Mouse (Mus musculus) CH12.LX (cell line): Measurements from ENCODE around the gene Hnf1a. TPM values are rescaled to one million over a fixed set of nuclear protein-coding genes. Genes with fewer than 3 reads are reported as not detected.
A peak's percentile ranks its signal among the peaks of the same experiment; 100 is the strongest.

Experiments used
- DNase-seq: peaks from one replicate; pipeline ENCODE4 v3.0.0-alpha.2; 2013; ENCODE audit errors: extremely low read depth
- H3K27ac ChIP-seq: 2 replicates; pipeline ENCODE4 v1.5.1; 2012; ENCODE audit warnings: low read depth, mild to moderate bottlenecking, control low read depth, moderate library complexity; ENCODE audit not compliant: insufficient read depth
- H3K27me3 ChIP-seq: replicated peaks from 2 replicates; pipeline ENCODE3; 2012; ENCODE audit warnings: inconsistent platforms
- H3K36me3 ChIP-seq, 2 experiments: replicated peaks in 1 of 2; 2 replicates each; pipeline versions ENCODE3 to v1.6.1; 2012; ENCODE audit warnings: inconsistent platforms in 1 of 2, low read length in 1 of 2, mild to moderate bottlenecking in 1 of 2, mixed read lengths in 1 of 2, moderate library complexity in 1 of 2; ENCODE audit not compliant: control insufficient read depth in 1 of 2, insufficient read depth in 1 of 2
- H3K4me1 ChIP-seq, 2 experiments: 2 replicates each; pipeline ENCODE4 v1.6.1; 2012; ENCODE audit warnings: inconsistent platforms in 1 of 2, moderate library complexity in 1 of 2; ENCODE audit not compliant: insufficient read depth in 2 of 2, control insufficient read depth in 1 of 2
- H3K4me2 ChIP-seq: 2 replicates; pipeline ENCODE4 v1.6.1; 2012; ENCODE audit warnings: low read depth, mild to moderate bottlenecking, control low read depth; ENCODE audit not compliant: poor library complexity, insufficient read depth, severe bottlenecking
- H3K4me3 ChIP-seq, 3 experiments: fragments of 150-350 bp in 1 of 3; sonication (generic) in 1 of 3; replicated peaks in 1 of 3; 2 replicates each; pipeline versions ENCODE3 to v1.5.1; 2011 to 2012; ENCODE audit warnings: low read depth in 2 of 3, low read length in 2 of 3, mild to moderate bottlenecking in 2 of 3, moderate library complexity in 2 of 3, control low read depth in 1 of 3, improper control_type of control experiment in 1 of 3, inconsistent platforms in 1 of 3, mixed read lengths in 1 of 3; ENCODE audit not compliant: poor library complexity in 1 of 3
- H3K79me2 ChIP-seq: replicated peaks from 2 replicates; pipeline ENCODE4 v1.6.1; 2012; ENCODE audit warnings: mild to moderate bottlenecking, moderate library complexity; ENCODE audit not compliant: control insufficient read depth, poor library complexity, insufficient read depth, severe bottlenecking; ENCODE audit errors: extremely low read depth
- H3K9ac ChIP-seq: 2 replicates; pipeline ENCODE4 v1.6.1; 2012; ENCODE audit warnings: low read depth, mild to moderate bottlenecking, control low read depth, moderate library complexity; ENCODE audit not compliant: insufficient read depth
- H3K9me3 ChIP-seq: replicated peaks from 2 replicates; pipeline ENCODE3; 2012; ENCODE audit warnings: low read length, inconsistent platforms, mixed read lengths
- CHD2 ChIP-seq: IDR thresholded peaks from 2 replicates; pipeline ENCODE4 v1.6.1; 2011; ENCODE audit warnings: low read length, improper control_type of control experiment
- CTCF ChIP-seq, 2 experiments: IDR thresholded peaks in 1 of 2; conservative IDR thresholded peaks in 1 of 2; 2 replicates each; pipeline ENCODE4 v1.5.1; 2011 to 2012; ENCODE audit warnings: low read depth in 2 of 2, low read length in 2 of 2, improper control_type of control experiment in 1 of 2, inconsistent platforms in 1 of 2, mild to moderate bottlenecking in 1 of 2, moderate library complexity in 1 of 2
- EP300 ChIP-seq: IDR thresholded peaks from 2 replicates; pipeline ENCODE4 v1.6.1; 2011; ENCODE audit warnings: low read length, improper control_type of control experiment
- ETS1 ChIP-seq: conservative IDR thresholded peaks from 2 replicates; pipeline ENCODE4 v1.6.1; 2012; ENCODE audit warnings: low read depth, mild to moderate bottlenecking, inconsistent platforms, low read length, improper control_type of control experiment, moderate library complexity
- GABPA ChIP-seq: IDR thresholded peaks from 2 replicates; pipeline ENCODE4 v1.6.1; 2012; ENCODE audit warnings: low read depth, low read length, improper control_type of control experiment, inconsistent platforms; ENCODE audit not compliant: insufficient replicate concordance
- IRF4 ChIP-seq: IDR thresholded peaks from 2 replicates; pipeline ENCODE4 v1.6.1; 2014; ENCODE audit warnings: low read depth, mild to moderate bottlenecking, inconsistent platforms, low read length, improper control_type of control experiment
- JUN ChIP-seq: IDR thresholded peaks from 2 replicates; pipeline ENCODE4 v1.6.1; 2011; ENCODE audit warnings: low read depth, mild to moderate bottlenecking, low read length, improper control_type of control experiment, moderate library complexity; ENCODE audit not compliant: insufficient read depth
- KAT2A ChIP-seq: IDR thresholded peaks from 2 replicates; pipeline ENCODE4 v1.6.1; 2012; ENCODE audit warnings: low read length, improper control_type of control experiment, inconsistent platforms; ENCODE audit not compliant: insufficient replicate concordance
- MAZ ChIP-seq: IDR thresholded peaks from 2 replicates; pipeline ENCODE4 v1.6.1; 2012; ENCODE audit warnings: low read depth, mild to moderate bottlenecking, inconsistent platforms, low read length, improper control_type of control experiment, moderate library complexity
- MEF2A ChIP-seq: IDR thresholded peaks from 2 replicates; pipeline ENCODE4 v1.6.1; 2014; ENCODE audit warnings: low read depth, mild to moderate bottlenecking, inconsistent platforms, low read length, improper control_type of control experiment, borderline replicate concordance
- NELFE ChIP-seq: IDR thresholded peaks from 2 replicates; pipeline ENCODE4 v1.6.1; 2011; ENCODE audit warnings: low read depth, low read length, improper control_type of control experiment
- PAX5 ChIP-seq: IDR thresholded peaks from 2 replicates; pipeline ENCODE4 v1.6.1; 2012; ENCODE audit warnings: low read length, inconsistent platforms, mixed read lengths
- POLR2A ChIP-seq: IDR thresholded peaks from 2 replicates; pipeline ENCODE4 v1.6.1; 2011; ENCODE audit warnings: low read depth, mild to moderate bottlenecking, improper control_type of control experiment, low read length
- POLR2AphosphoS2 ChIP-seq: IDR thresholded peaks from 2 replicates; pipeline ENCODE4 v1.6.1; 2011; ENCODE audit warnings: low read depth, low read length, improper control_type of control experiment
- RAD21 ChIP-seq: IDR thresholded peaks from 2 replicates; pipeline ENCODE4 v1.6.1; 2011; ENCODE audit warnings: low read depth, mild to moderate bottlenecking, low read length, improper control_type of control experiment, moderate library complexity
- SMC3 ChIP-seq: IDR thresholded peaks from 2 replicates; pipeline ENCODE4 v1.6.1; 2011; ENCODE audit warnings: low read depth, low read length, improper control_type of control experiment
- TBP ChIP-seq: conservative IDR thresholded peaks from 2 replicates; pipeline ENCODE4 v1.6.1; 2011; ENCODE audit warnings: low read depth, low read length, improper control_type of control experiment
- USF1 ChIP-seq: IDR thresholded peaks from 2 replicates; pipeline ENCODE4 v1.6.1; 2014; ENCODE audit warnings: low read depth, mild to moderate bottlenecking, inconsistent platforms, low read length, improper control_type of control experiment
- ZC3H11A ChIP-seq: IDR thresholded peaks from 2 replicates; pipeline ENCODE4 v1.6.1; 2012; ENCODE audit warnings: low read depth, mild to moderate bottlenecking, inconsistent platforms, low read length, improper control_type of control experiment
- ZKSCAN1 ChIP-seq: IDR thresholded peaks from 2 replicates; pipeline ENCODE4 v1.6.1; 2012; ENCODE audit warnings: low read depth, inconsistent platforms, low read length, improper control_type of control experiment, borderline replicate concordance
- dilution Hi-C: fragments of 300-500 bp; cut with MboI; formaldehyde crosslinking; loops from 2 replicates; pipeline ENCODE4 v1.14.3; 2020; ENCODE audit warnings: low sequenced_read_pairs; ENCODE audit not compliant: extremely low pct_unique_long_range_greater_than_20kb, extremely low pct_ligation_motif_present
- in situ Hi-C: fragments of 300-500 bp; cut with MboI; formaldehyde crosslinking; loops from 3 replicates; pipeline ENCODE4 v1.14.3; 2019; ENCODE audit warnings: low sequenced_read_pairs, low pct_ligation_motif_present, low pct_unique_long_range_greater_than_20kb, mixed read lengths
- polyA plus RNA-seq: library from polyadenylated mRNA; unstranded; fragments of >175 nt; gene quantifications from 2 replicates; pipeline ENCODE4 v1.2.1, GENCODE M21; 2012; ENCODE audit warnings: low read depth; ENCODE audit not compliant: insufficient read length
- total RNA-seq, 2 experiments: library from RNA; depleted of rRNA; stranded (reverse); fragments of 300-350 nt in 1 of 2; fragments of >200 nt in 1 of 2; gene quantifications; 2 replicates each; pipeline ENCODE4 v1.2.3; 2012 to 2014

The Hnf1a gene
- total and polyA plus RNA-seq, 3 experiments, result not detected

- in situ Hi-C loops, result loop anchor here (25.0 kb wide), 1 partner anchor 190 kb away; the partner anchor contains the start of gene Tchp
- no peaks in the 10 kb centered on the region for H3K36me3 ChIP-seq
- no peak overlapping the region for H3K4me3 ChIP-seq
- H3K4me2 ChIP-seq, result no peak overlapping the region
- H3K27ac ChIP-seq, result no peak overlapping the region
- peaks cover 19% of the 10 kb centered on the region for H3K9me3 ChIP-seq
- H3K4me1 ChIP-seq, result peaks cover 0 to 7% of the 10 kb centered on the region in 2 experiments; a peak in 2 of 4 replicates
- peaks cover 4% of the 10 kb centered on the region for H3K27me3 ChIP-seq
- peak; percentile 63 for DNase-seq
- no peaks in the 10 kb centered on the region for H3K79me2 ChIP-seq
- TF ChIP-seq ETS1 (no peak), RAD21 (peak; percentile 90), USF1 (no peak), ZKSCAN1 (no peak), MEF2A (no peak), KAT2A (no peak), SMC3 (peak; percentile 87), EP300 (no peak), POLR2A (no peak), CTCF (conservative IDR thresholded peaks at IDR 0.05 in 1 of 2, IDR thresholded peaks at IDR 0.05 in 1 of 2; ENCODE audit: low read depth in 2 of 2, low read length in 2 of 2) (peak; percentile 76 to 87), PAX5 (no peak), NELFE (peak; percentile 35; the same call in 1 of the 2 replicates), ZC3H11A (peak; percentile 56; the same call in 1 of the 2 replicates), CHD2 (no peak), MAZ (no peak), GABPA (no peak), IRF4 (no peak), JUN (no peak), TBP (no peak), POLR2AphosphoS2 (no peak)
- dilution Hi-C loops, result no loop called here
- H3K9ac ChIP-seq, result no peak overlapping the region
Observed at GRCm38 (mm10) chr5:114902413-114902812, 68.5 kb downstream of the Hnf1a start.

Other genes with a start within 250 kb of the Hnf1a start
- gene Ankrd13a, start 196.4 kb downstream of the Hnf1a start, total RNA-seq (2012; rRNA removed), result 73.8 and 82.3 TPM in 2 replicates
- 80.8 and 89.4 TPM in 2 replicates for gene Ankrd13a, start 196.4 kb downstream of the Hnf1a start, total RNA-seq (2014; rRNA removed)
- gene Ankrd13a, start 196.4 kb downstream of the Hnf1a start, polyA plus RNA-seq, result 121 and 123 TPM in 2 replicates
- 19.3 and 22.1 TPM in 2 replicates for gene Git2, start 195.6 kb downstream of the Hnf1a start, total RNA-seq (2012; rRNA removed)
- 9.4 and 12.3 TPM in 2 replicates for gene Git2, start 195.6 kb downstream of the Hnf1a start, total RNA-seq (2014; rRNA removed)
- gene Git2, start 195.6 kb downstream of the Hnf1a start, polyA plus RNA-seq, result 25.5 and 29.4 TPM in 2 replicates
- 15.5 and 17.5 TPM in 2 replicates for gene 1500011B03Rik, start 147.6 kb downstream of the Hnf1a start, total RNA-seq (2012; rRNA removed)
- gene 1500011B03Rik, start 147.6 kb downstream of the Hnf1a start, total RNA-seq (2014; rRNA removed), result 39.1 and 39.7 TPM in 2 replicates
- gene 1500011B03Rik, start 147.6 kb downstream of the Hnf1a start, polyA plus RNA-seq, result 31.4 and 35.5 TPM in 2 replicates
- not detected in 2 replicates for gene 4930519G04Rik, start 117.4 kb downstream of the Hnf1a start, total RNA-seq (2012; rRNA removed)
- gene 4930519G04Rik, start 117.4 kb downstream of the Hnf1a start, total RNA-seq (2014; rRNA removed), result not detected in 2 replicates
- gene 4930519G04Rik, start 117.4 kb downstream of the Hnf1a start, polyA plus RNA-seq, result not detected in 2 replicates
- gene Gm9936, start 112.4 kb downstream of the Hnf1a start, total RNA-seq (2012; rRNA removed), result 0.04 TPM in 1 of 2 replicates, not detected in the other
- 0.15 and 0.26 TPM in 2 replicates for gene Gm9936, start 112.4 kb downstream of the Hnf1a start, total RNA-seq (2014; rRNA removed)
- 0.11 TPM in 1 of 2 replicates, not detected in the other for gene Gm9936, start 112.4 kb downstream of the Hnf1a start, polyA plus RNA-seq
- not detected in 2 replicates for gene Oasl2, start 74.2 kb downstream of the Hnf1a start, total RNA-seq (2012; rRNA removed)
- gene Oasl2, start 74.2 kb downstream of the Hnf1a start, total RNA-seq (2014; rRNA removed), result not detected in 2 replicates
- 0.31 and 0.38 TPM in 2 replicates for gene Oasl2, start 74.2 kb downstream of the Hnf1a start, polyA plus RNA-seq
- not detected in 2 replicates for gene Oasl1, start 47.9 kb downstream of the Hnf1a start, total RNA-seq (2012; rRNA removed)
- gene Oasl1, start 47.9 kb downstream of the Hnf1a start, total RNA-seq (2014; rRNA removed), result not detected in 2 replicates
- 0.37 and 0.46 TPM in 2 replicates for gene Oasl1, start 47.9 kb downstream of the Hnf1a start, polyA plus RNA-seq
- 21.6 TPM in 2 replicates for gene 2210016L21Rik, start 28.9 kb downstream of the Hnf1a start, total RNA-seq (2012; rRNA removed)
- 11.0 and 11.5 TPM in 2 replicates for gene 2210016L21Rik, start 28.9 kb downstream of the Hnf1a start, total RNA-seq (2014; rRNA removed)
- 32.5 and 49.1 TPM in 2 replicates for gene 2210016L21Rik, start 28.9 kb downstream of the Hnf1a start, polyA plus RNA-seq
- 13.6 and 14.3 TPM in 2 replicates for gene Sppl3, start 40.0 kb upstream of the Hnf1a start, total RNA-seq (2012; rRNA removed)
- 12.1 and 14.9 TPM in 2 replicates for gene Sppl3, start 40.0 kb upstream of the Hnf1a start, total RNA-seq (2014; rRNA removed)
- gene Sppl3, start 40.0 kb upstream of the Hnf1a start, polyA plus RNA-seq, result 18.3 and 29.2 TPM in 2 replicates
- gene Gm10401, start 127.2 kb upstream of the Hnf1a start, total RNA-seq (2012; rRNA removed), result 1.7 and 3.2 TPM in 2 replicates
- gene Gm10401, start 127.2 kb upstream of the Hnf1a start, total RNA-seq (2014; rRNA removed), result not detected in 2 replicates
- gene Gm10401, start 127.2 kb upstream of the Hnf1a start, polyA plus RNA-seq, result 6.9 and 10.9 TPM in 2 replicates
- gene Acads, start 148.3 kb upstream of the Hnf1a start, total RNA-seq (2012; rRNA removed), result 49.2 and 57.8 TPM in 2 replicates
- gene Acads, start 148.3 kb upstream of the Hnf1a start, total RNA-seq (2014; rRNA removed), result 43.1 and 46.6 TPM in 2 replicates
- gene Acads, start 148.3 kb upstream of the Hnf1a start, polyA plus RNA-seq, result 37.7 and 43.0 TPM in 2 replicates
- gene Unc119b, start 163.9 kb upstream of the Hnf1a start, total RNA-seq (2012; rRNA removed), result 21.7 and 22.6 TPM in 2 replicates
- 11.9 and 13.3 TPM in 2 replicates for gene Unc119b, start 163.9 kb upstream of the Hnf1a start, total RNA-seq (2014; rRNA removed)
- 17.7 and 18.4 TPM in 2 replicates for gene Unc119b, start 163.9 kb upstream of the Hnf1a start, polyA plus RNA-seq
- gene Mlec, start 187.1 kb upstream of the Hnf1a start, total RNA-seq (2012; rRNA removed), result 128 and 144 TPM in 2 replicates
- 91.6 and 101 TPM in 2 replicates for gene Mlec, start 187.1 kb upstream of the Hnf1a start, total RNA-seq (2014; rRNA removed)
- 143 and 164 TPM in 2 replicates for gene Mlec, start 187.1 kb upstream of the Hnf1a start, polyA plus RNA-seq
- gene Cabp1, start 223.3 kb upstream of the Hnf1a start, total RNA-seq (2012; rRNA removed), result 0.71 and 1.7 TPM in 2 replicates
- gene Cabp1, start 223.3 kb upstream of the Hnf1a start, total RNA-seq (2014; rRNA removed), result 0.38 and 0.59 TPM in 2 replicates
- 1.7 and 1.8 TPM in 2 replicates for gene Cabp1, start 223.3 kb upstream of the Hnf1a start, polyA plus RNA-seq